Mouse (Mus musculus) cerebral cortex, adult 2 months (tissue): Measurements from ENCODE around the gene Gm3173.

Experiments used
- WGBS: fragments of 180-500 bp; shearing (Covaris S2); methylation state at CpG from one replicate; pipeline ENCODE4 v1.1.7; 2018; 5-methylcytosine and 5-hydroxymethylcytosine counted together

Gene Gm3173

GRCm38 (mm10) chr14:4430692-4431091 lies at the start of gene Gm3173:
Gene Gm3173 (plus strand): TSS chr14:4430992.

DNA sequence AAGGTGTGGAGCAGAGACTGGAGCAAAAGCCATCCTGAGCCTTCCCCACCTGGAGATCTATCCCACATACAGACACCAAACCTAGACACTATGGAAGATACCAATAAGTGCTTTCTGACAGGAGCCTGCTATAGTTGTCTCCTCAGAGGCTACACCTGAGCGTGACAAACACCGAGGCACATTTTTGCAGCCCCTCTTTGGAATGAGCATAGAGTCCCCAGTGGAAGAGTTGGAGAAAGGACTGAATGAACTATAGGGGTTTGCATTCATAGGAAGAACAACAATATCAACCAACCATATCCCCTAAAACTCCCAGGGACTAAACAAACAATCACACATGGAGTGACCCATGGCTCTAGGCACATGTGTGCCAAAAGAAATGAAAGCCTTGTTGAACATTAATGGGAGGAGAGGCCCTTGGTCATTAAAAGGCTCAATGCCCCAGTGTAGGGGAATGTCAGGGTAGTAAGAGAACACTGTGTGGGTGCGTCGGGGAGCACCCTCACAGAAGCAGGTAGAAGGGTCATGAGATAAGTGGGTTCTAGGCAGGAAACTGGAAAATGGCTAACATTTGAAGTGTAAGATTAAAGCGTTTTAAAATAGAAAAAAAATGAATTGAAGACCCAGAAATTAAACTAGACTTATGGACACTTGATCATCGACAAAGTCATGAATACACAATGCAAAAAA lies 37.8 kb upstream of the Gm3173 start:
- WGBS: 90% methylated on average over 4 of the region's 6 CpGs

- WGBS: 76% methylated on average over 2 of the region's 3 CpGs
Observed at GRCm38 (mm10) chr14:4397226-4397625, 33.6 kb upstream of the Gm3173 start, which contains the start of gene Gm3159. Gene Gm3159 (plus strand): TSS chr14:4397526.

DNA sequence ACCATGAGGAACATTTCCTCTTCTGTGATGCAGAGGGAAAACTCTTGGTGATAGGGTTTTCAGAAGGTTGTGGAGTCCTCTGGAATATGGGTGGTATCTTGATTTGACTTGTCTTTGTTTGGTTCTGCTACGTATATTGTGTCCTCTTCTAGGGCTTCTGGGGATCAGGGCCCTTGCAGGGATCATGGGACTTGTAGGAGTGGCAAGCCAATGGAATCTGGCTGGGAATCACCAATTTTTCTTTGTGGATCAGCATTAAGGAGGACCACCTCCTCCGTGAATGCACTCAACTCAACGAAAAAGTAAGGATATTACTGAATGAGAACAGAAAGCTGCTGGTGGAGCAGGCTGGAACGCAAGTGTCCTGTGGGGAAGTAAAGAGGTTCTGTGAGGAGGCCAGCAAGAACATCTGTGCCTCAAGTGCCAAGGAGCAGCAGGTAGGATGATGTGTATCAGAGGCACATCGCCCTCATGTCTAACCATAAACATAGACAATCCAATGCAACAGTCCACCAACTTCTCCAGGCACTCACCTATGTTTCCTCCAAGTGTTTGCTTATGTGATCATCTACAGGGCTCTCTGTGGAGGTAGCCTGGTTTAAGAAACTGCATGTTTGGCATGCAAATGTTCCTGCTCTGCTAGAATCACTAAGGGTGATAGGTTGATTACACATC lies 30.5 kb upstream of the Gm3173 start:
- WGBS: 85% methylated on average over 5 of the region's 5 CpGs

- 77% methylated on average over 5 of the region's 5 CpGs for WGBS
Observed at GRCm38 (mm10) chr14:4401245-4401644, 29.5 kb upstream of the Gm3173 start.

GRCm38 (mm10) chr14:4409939-4410338 lies 20.9 kb upstream of the Gm3173 start:
- 82% methylated on average over 1 of the region's 1 CpGs for WGBS

DNA sequence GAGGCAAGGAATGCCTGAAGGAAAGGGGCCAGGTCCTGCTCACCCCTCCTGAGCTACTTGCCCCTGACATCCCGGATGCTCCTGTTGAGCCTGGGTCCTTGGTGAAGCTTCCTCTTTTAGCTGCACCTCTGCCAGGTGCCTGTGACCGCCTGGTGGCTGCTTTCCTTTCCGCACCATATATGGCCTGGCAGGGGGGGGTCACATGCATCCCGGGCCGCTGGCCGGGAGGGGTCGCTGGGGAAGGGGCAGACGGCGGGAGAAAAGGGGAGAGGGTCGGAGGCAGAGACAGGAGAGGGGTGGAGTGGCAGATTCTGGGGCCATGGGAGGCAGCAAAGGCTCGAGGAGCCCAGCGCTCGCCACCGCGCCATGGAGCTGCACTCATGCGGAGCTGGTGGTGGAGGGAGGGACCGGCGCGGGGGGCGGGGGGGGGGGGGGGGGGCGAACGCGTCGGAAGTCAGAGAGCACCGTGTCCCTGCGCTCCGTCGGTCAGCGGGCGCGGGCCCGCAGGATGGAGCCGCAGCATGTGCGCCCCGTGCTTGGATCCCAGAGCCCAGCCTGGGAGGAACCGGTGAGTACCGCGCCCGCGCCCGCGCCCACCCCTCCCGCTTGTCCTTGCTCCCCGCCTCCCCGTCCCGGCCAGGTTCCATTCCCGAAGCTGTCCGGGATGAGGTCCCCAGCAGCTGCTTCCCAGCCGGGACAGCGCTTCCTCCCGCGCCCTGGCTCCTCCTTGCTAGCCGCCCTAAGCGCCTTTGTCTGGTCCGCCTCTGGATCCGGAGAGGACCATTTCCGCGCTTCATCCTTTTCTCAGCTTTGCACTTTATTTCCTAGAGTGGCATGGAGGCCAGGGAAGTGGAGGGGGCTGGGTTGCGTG lies 15.6 kb upstream of the Gm3173 start, which contains the start of gene Gm3164:
Gene Gm3164 (plus strand): TSS at position 484 of the 871 bp plus-strand sequence.
- 1% methylated on average over 36 of the region's 59 CpGs for whole genome bisulfite sequencing

DNA sequence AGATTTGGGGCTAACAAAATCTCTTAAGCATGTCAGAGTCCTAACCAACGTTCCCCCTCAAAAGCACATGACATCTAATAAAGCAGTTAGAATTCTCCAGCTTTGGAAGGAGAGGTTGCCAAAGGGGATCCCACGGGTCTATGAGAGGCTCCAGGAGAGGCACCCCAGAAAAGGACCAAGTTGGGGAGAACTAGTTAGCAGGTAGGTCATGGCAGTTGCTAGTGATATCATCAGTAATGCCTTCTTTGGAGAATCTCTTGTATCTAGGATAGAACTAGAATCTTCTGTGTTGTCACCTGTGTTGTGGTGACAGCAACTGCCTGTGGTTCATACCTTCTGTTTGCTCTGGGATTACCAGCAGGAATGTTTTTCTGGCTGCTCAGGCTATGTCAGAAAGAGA lies 50.7 kb downstream of the Gm3173 start, which contains the start of gene Gm3182:
Gene Gm3182 (plus strand): TSS at position 301 of the 400 bp plus-strand sequence.
- 93% methylated on average over 1 of the region's 2 CpGs for WGBS

DNA sequence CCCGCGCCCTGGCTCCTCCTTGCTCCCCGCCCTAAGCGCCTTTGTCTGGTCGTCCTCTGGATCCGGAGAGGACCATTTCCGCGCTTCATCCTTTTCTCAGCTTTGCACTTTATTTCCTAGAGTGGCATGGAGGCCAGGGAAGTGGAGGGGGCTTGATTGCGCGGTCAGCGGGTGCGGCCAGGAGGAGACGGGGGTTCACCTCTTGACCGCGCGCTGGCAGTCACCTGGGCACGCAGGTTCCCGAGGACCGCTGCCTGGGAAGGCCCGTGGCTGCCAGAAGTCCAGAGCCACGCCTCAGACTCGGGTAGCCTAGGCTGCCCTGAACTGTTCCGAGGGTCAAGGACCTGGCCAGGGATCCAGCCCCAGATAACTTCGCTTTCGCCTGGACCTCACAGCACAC lies 68.6 kb downstream of the Gm3173 start:
- WGBS: 0% methylated on average over 22 of the region's 25 CpGs

DNA sequence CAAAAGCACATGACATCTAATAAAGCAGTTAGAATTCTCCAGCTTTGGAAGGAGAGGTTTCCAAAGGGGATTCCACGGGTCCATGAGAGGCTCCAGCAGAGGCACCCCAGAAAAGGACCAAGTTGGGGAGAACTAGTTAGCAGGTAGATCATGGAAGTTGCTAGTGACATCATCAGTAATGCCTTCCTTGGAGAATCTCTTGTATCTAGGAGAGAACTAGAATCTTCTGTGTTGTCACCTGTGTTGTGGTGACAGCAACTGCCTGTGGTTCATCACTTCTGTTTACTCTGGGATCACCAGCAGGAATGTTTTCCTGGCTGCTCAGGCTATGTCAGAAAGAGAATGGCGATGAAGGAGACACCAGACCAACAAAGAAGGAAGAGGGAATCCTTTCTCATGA lies 124.3 kb downstream of the Gm3173 start, which contains the start of gene Gm3047:
Gene Gm3047 (plus strand): TSS at position 301 of the 400 bp plus-strand sequence.
- WGBS: no CpG with 5 or more reads among the region's 2 CpGs
